Mouse (Mus musculus) CD4-positive helper T cell, adult 2 months (primary cell): ENCODE measurements around the gene Olfr32.
"Not testable (repeated sequence)": the region's sequence is repeated elsewhere in the genome, so short reads cannot be mapped to it uniquely, and the experiment has no call there.

Source experiments
- DNase-seq: peaks from one replicate; pipeline ENCODE4 v3.0.0-alpha.2; 2012; ENCODE audit warnings: low read depth, missing footprints, low spot score

Olfr32 gene

DNA sequence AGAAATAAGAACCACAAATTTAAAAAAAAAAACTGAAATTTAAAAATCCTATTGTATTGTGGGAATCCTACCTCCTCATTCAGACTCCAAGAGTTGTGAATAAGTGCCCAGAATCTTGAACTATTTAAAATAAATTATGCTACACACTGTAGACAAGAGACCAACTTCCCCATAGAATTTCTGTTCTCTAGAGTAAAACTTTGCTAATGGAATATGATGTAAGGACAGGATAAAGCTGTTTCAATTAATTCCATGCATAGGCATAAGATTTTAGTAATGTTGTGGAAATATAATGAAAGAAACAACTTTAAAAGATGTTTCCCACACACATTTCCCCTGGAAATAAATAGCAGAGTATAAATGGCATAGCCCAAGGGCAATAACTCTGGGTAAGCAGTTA is at the start of gene Olfr32:
Gene Olfr32 (minus strand): TSS at position 101 of the 400 bp plus-strand sequence.
- DNase-seq, result no peak

- not testable (repeated sequence) for DNase-seq
These were observed 45.0 kb upstream of the Olfr32 start for GRCm38 (mm10) chr2:90187082-90187481.

- not testable (repeated sequence) for DNase-seq
These were observed 44.0 kb upstream of the Olfr32 start for GRCm38 (mm10) chr2:90186082-90186481.

GRCm38 (mm10) chr2:90153916-90154315 is 11.8 kb upstream of the Olfr32 start:
- no peak for DNase-seq

- no peak for DNase-seq
These were observed 10.9 kb upstream of the Olfr32 start, which contains the start of gene Olfr1270 for GRCm38 (mm10) chr2:90152991-90153390. Gene Olfr1270, minus strand, starts transcription at chr2:90153091.

GRCm38 (mm10) chr2:90121312-90121711 is 20.8 kb downstream of the Olfr32 start, which contains the start of gene Olfr1269:
Gene Olfr1269, minus strand, starts transcription at chr2:90121412.
- no peak for DNase-seq
